ENCODE assay signal across 11 mouse cellular contexts in the genomic region with DNA sequence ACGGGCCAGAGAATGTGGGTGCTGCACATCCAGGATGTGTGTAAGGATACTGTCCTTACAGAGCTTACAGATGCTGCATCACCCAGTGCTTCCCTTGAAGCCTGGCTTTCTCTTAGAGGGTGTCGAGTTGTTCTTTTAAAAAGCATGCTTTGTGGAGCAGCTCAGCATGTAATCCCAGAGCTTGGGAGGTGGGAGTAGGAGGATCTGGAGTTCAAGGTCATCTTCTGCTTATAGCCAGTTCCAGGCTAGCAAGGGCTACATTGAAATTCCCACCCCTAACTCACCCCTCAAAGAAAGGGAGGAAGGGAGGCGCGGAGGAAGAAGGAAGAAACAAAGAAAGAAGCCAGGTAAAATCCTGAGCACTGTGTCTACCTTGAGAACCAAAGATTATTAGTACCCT.
A peak's percentile ranks its signal among the peaks of the same experiment; 100 is the strongest.
DNase-seq lines count a peak whose midpoint lies in the region; ATAC-seq and TF ChIP-seq lines count a peak whose summit lies in the region.
"Had no signal": no experiment of that assay in that cellular context is flagged by ENCODE, and none has a peak within 500 bp of the region (broad histone marks: within the 10 kb centered on the region; RNA-seq: fewer than 3 reads in every experiment).

No protein-coding gene starts in this region.

- in situ Hi-C loops in ES-E14 (cut with MboI; ENCODE audit: low sequenced_read_pairs in 2 of 2, unreplicated experiment in 2 of 2) = no loop called here

- no peaks in the 10 kb centered on the region for H3K9me3 ChIP-seq in ES-E14 (ENCODE audit: control insufficient read depth, insufficient read depth, low read depth, low read length)
- H3K9me3 ChIP-seq in hindbrain, embryonic 13.5 days = no peaks in the 10 kb centered on the region
- no peaks in the 10 kb centered on the region for H3K9me3 ChIP-seq in liver, embryonic 15.5 days (replicated peaks)
- H3K9me3 ChIP-seq: G1E had no signal

- H3K9ac ChIP-seq in ES-E14 (ENCODE audit: insufficient read depth, low read depth, low read length, poor library complexity, severe bottlenecking) = peak overlapping the region; percentile 28; the same call in 1 of the 2 replicates
- H3K9ac ChIP-seq in hindbrain, embryonic 13.5 days = no peak overlapping the region
- no peak overlapping the region for H3K9ac ChIP-seq in liver, embryonic 15.5 days

- H3K27me3 ChIP-seq in kidney, adult 2 months (replicated peaks; ENCODE audit: control insufficient read depth, insufficient read depth, low read length) = no peaks in the 10 kb centered on the region
- peaks cover 17% of the 10 kb centered on the region for H3K27me3 ChIP-seq in hindbrain, embryonic 13.5 days
- H3K27me3 ChIP-seq in liver, embryonic 15.5 days = peaks cover 21% of the 10 kb centered on the region

- no peak for TF ChIP-seq POLR2A in kidney, adult 2 months (IDR thresholded peaks at IDR 0.05; ENCODE audit: low read depth, low read length)

- peak overlapping the region; percentile 57; the same call in 1 of the 2 replicates for H3K4me2 ChIP-seq in hindbrain, embryonic 13.5 days
- H3K4me2 ChIP-seq in liver, embryonic 15.5 days = peak overlapping the region; percentile 52

- H3K4me1 ChIP-seq in kidney, adult 2 months (ENCODE audit: control insufficient read depth, insufficient read depth, low read length) = peaks cover 13% of the 10 kb centered on the region; the same call in 1 of the 2 replicates
- peaks cover 7 to 26% of the 10 kb centered on the region in 2 experiments for H3K4me1 ChIP-seq in ES-E14 (ENCODE audit: control insufficient read depth in 2 of 2, insufficient read depth in 2 of 2, low read length in 2 of 2, poor library complexity in 1 of 2)
- H3K4me1 ChIP-seq in hindbrain, embryonic 13.5 days (replicated peaks) = peaks cover 11% of the 10 kb centered on the region
- peaks cover 22% of the 10 kb centered on the region; the same call in 1 of the 2 replicates for H3K4me1 ChIP-seq in liver, embryonic 15.5 days (replicated peaks)

- DNase-seq in kidney, adult 2 months = no peak
- DNase-seq in kidney, adult 8-10 months = no peak
- no peak for DNase-seq in ES-E14 (ENCODE audit: low read depth, low spot score)
- no peak for DNase-seq in cerebellum, postnatal 10 days
- DNase-seq in cerebellum, postnatal 25 days = no peak
- DNase-seq: adrenal gland, postnatal 14 days; cerebellum, postnatal 36 days had no signal

- no peak overlapping the region for H3K4me3 ChIP-seq in kidney, adult 2 months (ENCODE audit: insufficient read depth, low read depth, low read length)
- peak overlapping the region in 1 of 2 experiments; percentile 13; a peak in 2 of 4 replicates for H3K4me3 ChIP-seq in ES-E14 (ENCODE audit: insufficient read depth in 1 of 2, low read depth in 1 of 2, low read length in 2 of 2, poor library complexity in 1 of 2, severe bottlenecking in 1 of 2)
- H3K4me3 ChIP-seq in hindbrain, embryonic 13.5 days = no peak overlapping the region
- H3K4me3 ChIP-seq in liver, embryonic 15.5 days (replicated peaks) = no peak overlapping the region

- no peak for ATAC-seq in hindbrain, embryonic 13.5 days (ENCODE audit: low FRiP score)
- no peak for ATAC-seq in liver, embryonic 15.5 days (ENCODE audit: insufficient read depth)
- no peak for ATAC-seq in activated CD4-positive, CD25-positive, alpha-beta regulatory T cell, adult 4 months

- H3K36me3 ChIP-seq in kidney, adult 2 months (ENCODE audit: control insufficient read depth, insufficient read depth, low read length) = no peaks in the 10 kb centered on the region
- H3K36me3 ChIP-seq in ES-E14 (ENCODE audit: control insufficient read depth, insufficient read depth, low read length, poor library complexity, severe bottlenecking) = no peaks in the 10 kb centered on the region
- H3K36me3 ChIP-seq in hindbrain, embryonic 13.5 days = no peaks in the 10 kb centered on the region
- H3K36me3 ChIP-seq in liver, embryonic 15.5 days (replicated peaks) = no peaks in the 10 kb centered on the region
- H3K36me3 ChIP-seq: G1E had no signal

- H3K27ac ChIP-seq in kidney, adult 2 months (ENCODE audit: insufficient read depth, low read depth, low read length) = peak overlapping the region; percentile 44
- H3K27ac ChIP-seq in ES-E14 (ENCODE audit: insufficient read depth, low read depth, low read length, poor library complexity, severe bottlenecking) = peak overlapping the region; percentile 100
- H3K27ac ChIP-seq in hindbrain, embryonic 13.5 days = no peak overlapping the region
- no peak overlapping the region for H3K27ac ChIP-seq in liver, embryonic 15.5 days (replicated peaks)

- no peak for TF ChIP-seq CTCF in kidney, adult 2 months (conservative IDR thresholded peaks at IDR 0.05; ENCODE audit: insufficient read depth, insufficient read length, low read depth, low read length)

- WGBS in kidney, adult 2 months = 71% methylated on average over 4 of the region's 4 CpGs
- 64% methylated on average over 4 of the region's 4 CpGs for WGBS in hindbrain, embryonic 13.5 days
- WGBS in liver, embryonic 15.5 days (ENCODE audit: insufficient replicate concordance) = 58% methylated on average over 4 of the region's 4 CpGs

TF ChIP-seq in ES-E14, 5 proteins besides CTCF, POLR2A, EP300 and RAD21:
- TF ChIP-seq CHD2 (IDR thresholded peaks at IDR 0.05; ENCODE audit: low read depth, low read length) (0 out of 2 replicates have a peak, but pooled peaks have one; percentile 36), ZNF384 (IDR thresholded peaks at IDR 0.05; ENCODE audit: low read depth, low read length) (no peak)

Comparison
In these comparisons a context has a peak if more than half of its experiments do, and no peak if none do; other contexts are left out.
1. H3K27ac ChIP-seq: peak in kidney, adult 2 months (single experiment) and ES-E14 (single experiment); none in hindbrain, embryonic 13.5 days (single experiment) and liver, embryonic 15.5 days (single experiment).